Mouse (Mus musculus): ENCODE measurements at regions not wholly inside any gene's neighbourhood (a gene's known extent, or its start where the extent isn't known, plus 50 kb on each side); places are given as distances from the start of the nearest gene placed in this dataset.

DNA sequence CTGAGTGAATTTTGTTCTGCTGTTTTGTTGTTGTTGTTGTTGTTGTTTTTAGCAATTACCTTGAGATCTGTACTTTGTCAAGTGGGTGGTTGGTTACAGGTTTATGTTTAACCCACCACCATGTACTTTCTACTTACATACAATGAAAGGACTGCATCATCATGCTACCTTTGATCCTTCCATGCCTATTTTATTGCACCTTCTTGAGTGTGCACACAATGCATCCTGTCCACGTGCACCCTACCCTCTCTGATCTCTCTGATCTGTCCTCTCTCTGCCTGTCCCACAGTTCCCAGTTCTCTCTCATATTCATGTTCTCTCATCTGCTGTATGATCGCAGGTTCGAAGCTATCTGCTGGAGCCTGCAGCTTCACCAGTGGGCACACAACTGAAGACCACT, 59.9 kb upstream of the Gas1 start:
- Histone ChIP-seq H3K9ac (ENCODE audit: low read depth, low read length) (no peak overlapping the region), H3K4me2 (ENCODE audit: low read depth, low read length) (no peak overlapping the region), H3K27ac (ENCODE audit: low read length) (no peak overlapping the region), H3K27me3 (ENCODE audit: control insufficient read depth, insufficient read depth, low read depth, low read length) (no peaks in the 10 kb centered on the region), H3K36me3 (ENCODE audit: control insufficient read depth, insufficient read depth) (no peaks in the 10 kb centered on the region), H3K4me3 (ENCODE audit: low read depth, low read length) (no peak overlapping the region), H3K9me3 (replicated peaks; ENCODE audit: control insufficient read depth, low read length) (no peaks in the 10 kb centered on the region), H3K4me1 (ENCODE audit: control insufficient read depth, low read depth, low read length) (no peaks in the 10 kb centered on the region)
- WGBS (ENCODE audit: insufficient replicate concordance): 63% methylated on average over 3 of the region's 3 CpGs
- no peak for ATAC-seq (ENCODE audit: low read depth)

DNA sequence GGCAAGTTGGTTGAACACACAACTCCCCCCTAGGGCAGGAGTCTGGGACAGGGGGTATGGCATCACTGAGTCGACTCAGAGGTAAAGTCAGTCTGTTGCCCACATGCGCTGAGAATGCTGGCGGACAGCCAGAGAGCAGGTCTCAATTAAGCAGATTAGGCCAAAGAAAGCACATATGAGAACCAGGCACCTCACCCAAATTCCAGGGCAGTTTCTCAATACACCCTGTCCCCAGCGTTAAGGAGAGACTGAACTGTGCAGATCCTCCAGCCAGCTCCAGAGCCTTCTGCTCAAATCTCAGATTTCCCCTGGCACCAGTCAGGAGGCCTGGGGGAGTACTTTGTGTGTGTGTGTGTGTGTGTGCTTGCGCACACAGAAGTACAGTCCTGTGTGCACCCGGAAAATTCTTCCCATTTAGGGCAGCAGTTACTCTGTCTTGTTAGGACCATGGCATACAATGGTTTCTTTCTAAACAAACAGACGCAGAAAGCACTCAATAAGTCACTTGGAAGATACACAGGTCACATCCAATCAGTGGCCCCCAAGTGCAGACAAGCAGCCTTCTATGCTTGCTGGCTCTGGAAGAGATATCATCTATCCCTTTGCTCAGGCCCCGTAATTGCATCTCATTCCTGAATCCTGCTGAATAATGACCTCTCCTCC, 65.4 kb upstream of the Gas1 start:
- Histone ChIP-seq H3K27ac (ENCODE audit: low read length) (no peak overlapping the region), H3K4me3 (ENCODE audit: low read depth, low read length) (no peak overlapping the region), H3K9me3 (replicated peaks; ENCODE audit: control insufficient read depth, low read length) (no peaks in the 10 kb centered on the region), H3K27me3 (ENCODE audit: control insufficient read depth, insufficient read depth, low read depth, low read length) (no peaks in the 10 kb centered on the region), H3K9ac (ENCODE audit: low read depth, low read length) (no peak overlapping the region), H3K36me3 (ENCODE audit: control insufficient read depth, insufficient read depth) (no peaks in the 10 kb centered on the region), H3K4me2 (ENCODE audit: low read depth, low read length) (no peak overlapping the region), H3K4me1 (ENCODE audit: control insufficient read depth, low read depth, low read length) (no peaks in the 10 kb centered on the region)
- 54% methylated on average over 8 of the region's 8 CpGs for WGBS (ENCODE audit: insufficient replicate concordance)
- ATAC-seq (ENCODE audit: low read depth): no peak

DNA sequence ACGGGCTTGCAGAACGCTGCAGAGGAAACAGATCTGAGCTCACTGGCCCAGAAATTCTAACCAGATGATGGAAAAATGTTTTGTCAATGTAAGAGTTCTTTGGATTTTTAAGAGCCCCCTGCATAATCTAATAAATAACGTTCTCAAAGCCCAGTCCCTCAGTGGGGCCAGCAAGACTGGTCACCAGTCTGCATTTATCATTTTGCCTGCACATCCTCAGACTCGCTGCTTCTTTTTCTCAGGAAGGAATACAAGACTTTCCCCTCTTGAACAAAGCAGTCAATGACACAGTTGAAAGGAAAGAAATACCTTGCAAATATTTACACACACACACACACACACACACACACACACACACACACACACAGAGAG, 65.9 kb upstream of the Gas1 start:
- no peaks in the 10 kb centered on the region for H3K4me1 ChIP-seq (ENCODE audit: control insufficient read depth, low read depth, low read length)
- no peak overlapping the region for H3K4me3 ChIP-seq (ENCODE audit: low read depth, low read length)
- ATAC-seq (ENCODE audit: low read depth): no peak
- H3K9me3 ChIP-seq (replicated peaks; ENCODE audit: control insufficient read depth, low read length): no peaks in the 10 kb centered on the region
- WGBS (ENCODE audit: insufficient replicate concordance): 51% methylated on average over 4 of the region's 4 CpGs
- no peaks in the 10 kb centered on the region for H3K27me3 ChIP-seq (ENCODE audit: control insufficient read depth, insufficient read depth, low read depth, low read length)
- H3K9ac ChIP-seq (ENCODE audit: low read depth, low read length): no peak overlapping the region
- no peak overlapping the region for H3K4me2 ChIP-seq (ENCODE audit: low read depth, low read length)
- no peaks in the 10 kb centered on the region for H3K36me3 ChIP-seq (ENCODE audit: control insufficient read depth, insufficient read depth)
- H3K27ac ChIP-seq (ENCODE audit: low read length): no peak overlapping the region

DNA sequence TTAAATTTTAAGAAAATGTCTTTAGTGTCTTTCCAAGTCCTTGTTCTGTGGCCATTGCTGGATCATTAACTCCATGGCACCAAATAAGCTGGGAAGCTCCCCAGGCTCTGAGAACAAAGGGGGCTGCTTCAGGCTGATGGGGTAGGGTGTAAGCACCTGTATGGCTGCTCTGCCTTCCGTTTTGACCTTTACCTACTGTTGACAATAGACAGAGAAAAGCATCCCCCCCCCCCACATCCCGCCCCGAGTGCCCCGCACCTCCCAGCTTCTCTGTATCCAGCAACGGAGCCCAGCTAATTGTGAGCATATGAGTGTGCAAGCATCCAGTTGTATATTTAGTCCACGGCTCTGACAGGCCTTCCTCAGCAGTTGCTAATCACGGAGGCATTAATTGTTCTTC, 78.0 kb upstream of the Gas1 start:
- Histone ChIP-seq H3K4me1 (ENCODE audit: control insufficient read depth, low read depth, low read length) (no peaks in the 10 kb centered on the region), H3K36me3 (ENCODE audit: control insufficient read depth, insufficient read depth) (no peaks in the 10 kb centered on the region), H3K27me3 (ENCODE audit: control insufficient read depth, insufficient read depth, low read depth, low read length) (no peaks in the 10 kb centered on the region), H3K9me3 (replicated peaks; ENCODE audit: control insufficient read depth, low read length) (no peaks in the 10 kb centered on the region; the same call in 1 of the 2 replicates), H3K27ac (ENCODE audit: low read length) (no peak overlapping the region), H3K4me2 (ENCODE audit: low read depth, low read length) (no peak overlapping the region), H3K9ac (ENCODE audit: low read depth, low read length) (no peak overlapping the region), H3K4me3 (ENCODE audit: low read depth, low read length) (no peak overlapping the region)
- 62% methylated on average over 7 of the region's 7 CpGs for WGBS (ENCODE audit: insufficient replicate concordance)
- no peak for ATAC-seq (ENCODE audit: low read depth)

DNA sequence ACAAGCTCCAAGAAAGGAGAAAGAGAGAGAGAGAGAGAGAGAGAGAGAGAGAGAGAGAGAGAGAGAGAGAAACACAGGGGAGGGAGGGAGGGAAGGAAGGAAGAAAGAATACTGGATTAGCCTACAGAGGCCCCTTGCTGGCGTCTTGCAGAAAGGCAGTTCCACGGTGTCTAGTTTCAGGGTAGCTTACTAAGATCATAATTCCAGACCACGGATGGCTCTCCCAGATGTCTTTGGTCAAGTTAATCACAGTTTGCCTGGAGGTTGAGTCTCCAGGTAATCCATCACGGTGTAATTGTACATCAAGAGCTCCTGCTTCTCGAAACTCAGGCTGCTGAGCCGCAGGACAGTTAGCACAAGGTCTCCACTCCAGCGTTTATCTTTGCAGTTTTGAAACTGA, 78.5 kb upstream of the Gas1 start:
- no peak overlapping the region for H3K27ac ChIP-seq (ENCODE audit: low read length)
- H3K9me3 ChIP-seq (replicated peaks; ENCODE audit: control insufficient read depth, low read length): no peaks in the 10 kb centered on the region; the same call in 1 of the 2 replicates
- no peak overlapping the region for H3K4me2 ChIP-seq (ENCODE audit: low read depth, low read length)
- no peaks in the 10 kb centered on the region for H3K36me3 ChIP-seq (ENCODE audit: control insufficient read depth, insufficient read depth)
- no peaks in the 10 kb centered on the region for H3K27me3 ChIP-seq (ENCODE audit: control insufficient read depth, insufficient read depth, low read depth, low read length)
- WGBS (ENCODE audit: insufficient replicate concordance): 54% methylated on average over 7 of the region's 7 CpGs
- no peaks in the 10 kb centered on the region for H3K4me1 ChIP-seq (ENCODE audit: control insufficient read depth, low read depth, low read length)
- H3K9ac ChIP-seq (ENCODE audit: low read depth, low read length): no peak overlapping the region
- H3K4me3 ChIP-seq (ENCODE audit: low read depth, low read length): no peak overlapping the region
- ATAC-seq (ENCODE audit: low read depth): no peak

- Histone ChIP-seq H3K4me2 (ENCODE audit: low read depth, low read length) (no peak overlapping the region), H3K36me3 (ENCODE audit: control insufficient read depth, insufficient read depth) (no peaks in the 10 kb centered on the region), H3K4me1 (ENCODE audit: control insufficient read depth, low read depth, low read length) (no peaks in the 10 kb centered on the region), H3K4me3 (ENCODE audit: low read depth, low read length) (no peak overlapping the region), H3K27ac (ENCODE audit: low read length) (no peak overlapping the region), H3K9me3 (replicated peaks; ENCODE audit: control insufficient read depth, low read length) (no peaks in the 10 kb centered on the region; the same call in 1 of the 2 replicates), H3K9ac (ENCODE audit: low read depth, low read length) (no peak overlapping the region), H3K27me3 (ENCODE audit: control insufficient read depth, insufficient read depth, low read depth, low read length) (no peaks in the 10 kb centered on the region)
- no peak for ATAC-seq (ENCODE audit: low read depth)
- 57% methylated on average over 8 of the region's 8 CpGs for WGBS (ENCODE audit: insufficient replicate concordance)
These were observed 79.8 kb upstream of the Gas1 start for GRCm38 (mm10) chr13:60256997-60257396.

DNA sequence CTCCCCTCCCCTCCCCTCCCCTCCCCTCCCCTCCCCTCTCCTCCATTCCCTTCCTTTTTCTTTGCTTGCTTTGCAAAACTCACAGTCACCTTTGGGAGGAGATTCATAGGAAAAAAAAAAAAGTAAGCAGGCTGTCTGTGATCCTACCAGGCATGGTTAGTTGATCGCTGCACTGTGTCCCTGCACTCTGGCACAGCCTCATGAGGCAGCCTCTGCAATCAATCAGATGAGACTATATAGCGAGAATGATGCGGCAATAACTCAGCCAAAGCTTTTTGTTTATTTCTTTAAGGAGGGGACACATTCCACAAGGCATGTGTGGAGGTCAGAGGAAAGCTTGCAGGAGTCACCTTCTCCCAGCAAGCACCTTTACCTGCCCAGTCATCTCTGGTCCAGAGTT, 80.7 kb upstream of the Gas1 start:
- 57% methylated on average over 3 of the region's 3 CpGs for WGBS (ENCODE audit: insufficient replicate concordance)
- no peaks in the 10 kb centered on the region for H3K4me1 ChIP-seq (ENCODE audit: control insufficient read depth, low read depth, low read length)
- no peak overlapping the region for H3K4me3 ChIP-seq (ENCODE audit: low read depth, low read length)
- no peaks in the 10 kb centered on the region for H3K36me3 ChIP-seq (ENCODE audit: control insufficient read depth, insufficient read depth)
- no peak overlapping the region for H3K9ac ChIP-seq (ENCODE audit: low read depth, low read length)
- no peaks in the 10 kb centered on the region for H3K27me3 ChIP-seq (ENCODE audit: control insufficient read depth, insufficient read depth, low read depth, low read length)
- no peak for ATAC-seq (ENCODE audit: low read depth)
- no peaks in the 10 kb centered on the region; the same call in 1 of the 2 replicates for H3K9me3 ChIP-seq (replicated peaks; ENCODE audit: control insufficient read depth, low read length)
- no peak overlapping the region for H3K4me2 ChIP-seq (ENCODE audit: low read depth, low read length)
- no peak overlapping the region for H3K27ac ChIP-seq (ENCODE audit: low read length)

DNA sequence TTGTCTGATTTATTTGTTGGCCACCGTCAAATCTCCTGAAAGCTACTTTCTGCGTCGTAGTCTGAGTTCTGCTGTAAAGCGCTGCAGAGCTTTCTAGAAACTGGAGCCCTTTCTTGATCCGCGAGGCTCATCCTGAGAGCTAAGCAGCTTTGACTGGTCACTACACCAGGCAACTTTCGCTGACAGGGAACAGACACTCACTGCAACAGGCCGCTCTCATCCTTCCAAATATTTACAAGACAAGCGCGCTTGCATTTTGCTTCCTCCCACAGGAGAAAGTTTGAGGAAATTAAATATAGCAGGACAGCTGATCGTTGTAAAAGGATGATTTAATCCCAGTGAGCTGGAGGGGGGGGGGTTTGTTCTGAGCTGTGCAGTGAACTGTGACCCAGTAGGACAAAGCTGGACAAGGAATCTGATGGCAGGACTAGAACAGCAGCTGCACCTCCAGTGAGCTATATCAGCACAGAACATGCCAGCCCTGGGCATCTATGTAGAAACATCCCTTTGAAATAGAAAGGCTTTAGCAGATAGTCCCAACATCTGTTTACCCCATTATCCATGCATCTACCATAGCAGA, 85.4 kb upstream of the Gas1 start:
- Histone ChIP-seq H3K9ac (ENCODE audit: low read depth, low read length) (no peak overlapping the region), H3K27ac (ENCODE audit: low read length) (no peak overlapping the region), H3K4me3 (ENCODE audit: low read depth, low read length) (no peak overlapping the region), H3K4me2 (ENCODE audit: low read depth, low read length) (no peak overlapping the region), H3K9me3 (replicated peaks; ENCODE audit: control insufficient read depth, low read length) (no peaks in the 10 kb centered on the region; the same call in 1 of the 2 replicates), H3K36me3 (ENCODE audit: control insufficient read depth, insufficient read depth) (no peaks in the 10 kb centered on the region), H3K27me3 (ENCODE audit: control insufficient read depth, insufficient read depth, low read depth, low read length) (no peaks in the 10 kb centered on the region), H3K4me1 (ENCODE audit: control insufficient read depth, low read depth, low read length) (no peaks in the 10 kb centered on the region)
- no peak for ATAC-seq (ENCODE audit: low read depth)
- WGBS (ENCODE audit: insufficient replicate concordance): 75% methylated on average over 11 of the region's 11 CpGs

GRCm38 (mm10) chr13:60264504-60264903, 87.3 kb upstream of the Gas1 start:
- H3K9me3 ChIP-seq (replicated peaks; ENCODE audit: control insufficient read depth, low read length): no peaks in the 10 kb centered on the region; the same call in 1 of the 2 replicates
- no peaks in the 10 kb centered on the region for H3K36me3 ChIP-seq (ENCODE audit: control insufficient read depth, insufficient read depth)
- 70% methylated on average over 4 of the region's 4 CpGs for WGBS (ENCODE audit: insufficient replicate concordance)
- H3K9ac ChIP-seq (ENCODE audit: low read depth, low read length): no peak overlapping the region
- H3K27me3 ChIP-seq (ENCODE audit: control insufficient read depth, insufficient read depth, low read depth, low read length): no peaks in the 10 kb centered on the region
- no peak overlapping the region for H3K4me3 ChIP-seq (ENCODE audit: low read depth, low read length)
- no peak overlapping the region for H3K27ac ChIP-seq (ENCODE audit: low read length)
- no peak for ATAC-seq (ENCODE audit: low read depth)
- H3K4me2 ChIP-seq (ENCODE audit: low read depth, low read length): no peak overlapping the region
- H3K4me1 ChIP-seq (ENCODE audit: control insufficient read depth, low read depth, low read length): no peaks in the 10 kb centered on the region
